Mouse (Mus musculus) liver, embryonic 11.5 days (tissue): ENCODE measurements around the gene Ifna11. TPM values are rescaled to one million over a fixed set of nuclear protein-coding genes. Genes with fewer than 3 reads are reported as not detected.
"Not testable (repeated sequence)": the region's sequence is repeated elsewhere in the genome, so short reads cannot be mapped to it uniquely, and the experiment has no call there.

Experiments used
- ATAC-seq: fragments of 200-750 bp; cut with Nextera tagmentation; replicated peaks from 2 replicates; pipeline ENCODE4 v1.8.0; 2017; ENCODE audit warnings: moderate number of reproducible peaks, mild to moderate bottlenecking, moderate TSS enrichment, moderate library complexity; ENCODE audit not compliant: low FRiP score
- DNase-seq: peaks from one replicate; pipeline ENCODE4 v3.0.0-alpha.2; 2017; ENCODE audit warnings: low spot score
- H3K27ac ChIP-seq: fragments of 300-500 bp; sonication (generic); 2 replicates; pipeline ENCODE4 v1.5.1; 2014; ENCODE audit warnings: mild to moderate bottlenecking, low read depth, low read length, control low read depth
- H3K27me3 ChIP-seq: fragments of 300-500 bp; sonication (generic); replicated peaks from 2 replicates; pipeline ENCODE4 v1.6.1; 2014; ENCODE audit warnings: low read length, mixed read lengths; ENCODE audit not compliant: control insufficient read depth, insufficient read depth
- H3K36me3 ChIP-seq: fragments of 300-500 bp; sonication (generic); 2 replicates; pipeline ENCODE4 v1.6.1; 2014; ENCODE audit warnings: mild to moderate bottlenecking, low read length, moderate library complexity, mixed read lengths; ENCODE audit not compliant: control insufficient read depth, insufficient read depth
- H3K4me1 ChIP-seq: fragments of 300-500 bp; sonication (generic); replicated peaks from 2 replicates; pipeline ENCODE4 v1.6.1; 2014; ENCODE audit warnings: low read length, mixed read lengths; ENCODE audit not compliant: control insufficient read depth, insufficient read depth
- H3K4me2 ChIP-seq: fragments of 300-500 bp; sonication (generic); 2 replicates; pipeline ENCODE4 v1.6.1; 2014; ENCODE audit warnings: mild to moderate bottlenecking, control low read depth, moderate library complexity
- H3K4me3 ChIP-seq: fragments of 300-500 bp; sonication (generic); 2 replicates; pipeline ENCODE4 v1.5.1; 2014; ENCODE audit warnings: low read depth, low read length, control low read depth
- H3K9ac ChIP-seq: fragments of 300-500 bp; sonication (generic); 2 replicates; pipeline ENCODE4 v1.6.1; 2014; ENCODE audit warnings: low read depth, low read length, control low read depth
- H3K9me3 ChIP-seq: fragments of 300-500 bp; sonication (generic); 2 replicates; pipeline ENCODE4 v1.6.1; 2016; ENCODE audit warnings: low read length, inconsistent platforms, mixed read lengths; ENCODE audit not compliant: control insufficient read depth
- WGBS: fragments of 180-500 bp; shearing (Covaris S2); extraction: QIAGEN DNeasy Blood & Tissue Kit; methylation state at CpG from one replicate; pipeline ENCODE4 v1.1.7; 2014; 5-methylcytosine and 5-hydroxymethylcytosine counted together
- polyA plus RNA-seq: library from polyadenylated mRNA; unstranded; fragments of >200 nt; fragmentation: Nextera tagmentation; extraction: Ambion mirVana; gene quantifications from 2 replicates; pipeline ENCODE4 v1.2.1, GENCODE M21; 2014

Ifna11 gene
- polyA plus RNA-seq, 1 experiment from 2014 or later, result not detected

GRCm38 (mm10) chr4:88791250-88791649, 28.5 kb upstream of the Ifna11 start, which contains the start of gene Gm13278:
Gene Gm13278 (plus strand): TSS chr4:88791550.
- H3K27ac ChIP-seq, H3K4me2 ChIP-seq, H3K27me3 ChIP-seq, H3K9ac ChIP-seq, H3K36me3 ChIP-seq, H3K4me3 ChIP-seq, DNase-seq, H3K9me3 ChIP-seq, ATAC-seq, H3K4me1 ChIP-seq: not testable (repeated sequence)
- no CpG with 5 or more reads among the region's 28 CpGs for WGBS

- not testable (repeated sequence) for H3K9me3 ChIP-seq, H3K4me2 ChIP-seq, H3K9ac ChIP-seq, H3K36me3 ChIP-seq, H3K4me1 ChIP-seq, ATAC-seq, H3K27me3 ChIP-seq, DNase-seq, H3K27ac ChIP-seq, H3K4me3 ChIP-seq
- 0% methylated on average over 6 of the region's 52 CpGs for WGBS
Measured at GRCm38 (mm10) chr4:88793936-88794675, 25.7 kb upstream of the Ifna11 start, which contains the start of gene Gm13275. Gene Gm13275 (plus strand): TSS chr4:88794487.

- H3K27ac ChIP-seq, ATAC-seq, H3K36me3 ChIP-seq, DNase-seq, H3K4me3 ChIP-seq, H3K9me3 ChIP-seq, H3K27me3 ChIP-seq, H3K4me1 ChIP-seq, H3K4me2 ChIP-seq, H3K9ac ChIP-seq: not testable (repeated sequence)
- no CpG with 5 or more reads among the region's 28 CpGs for WGBS
Measured at GRCm38 (mm10) chr4:88797097-88797496, 22.7 kb upstream of the Ifna11 start, which contains the start of gene Gm13279. Gene Gm13279 (plus strand): TSS chr4:88797397.

GRCm38 (mm10) chr4:88799365-88799764, 20.4 kb upstream of the Ifna11 start, which contains the start of gene Gm13285:
Gene Gm13285 (plus strand): TSS chr4:88799665.
- WGBS, result 6% methylated on average over 2 of the region's 7 CpGs
- not testable (repeated sequence) for H3K4me1 ChIP-seq, H3K27me3 ChIP-seq, H3K9ac ChIP-seq, H3K4me2 ChIP-seq, H3K36me3 ChIP-seq, H3K27ac ChIP-seq, H3K9me3 ChIP-seq, H3K4me3 ChIP-seq, DNase-seq, ATAC-seq

- not testable (repeated sequence) for H3K4me2 ChIP-seq, H3K9ac ChIP-seq, H3K27ac ChIP-seq, H3K4me3 ChIP-seq, H3K9me3 ChIP-seq, DNase-seq, H3K36me3 ChIP-seq, H3K4me1 ChIP-seq, H3K27me3 ChIP-seq, ATAC-seq
- WGBS, result no CpG with 5 or more reads among the region's 29 CpGs
Measured at GRCm38 (mm10) chr4:88802954-88803353, 16.8 kb upstream of the Ifna11 start, which contains the start of gene Gm13287. Gene Gm13287 (plus strand): TSS chr4:88803254.

GRCm38 (mm10) chr4:88805231-88805630, 14.5 kb upstream of the Ifna11 start, which contains the start of gene Gm13288:
Gene Gm13288 (plus strand): TSS chr4:88805531.
- not testable (repeated sequence) for H3K4me2 ChIP-seq, H3K4me3 ChIP-seq, DNase-seq, H3K27me3 ChIP-seq, H3K9me3 ChIP-seq, H3K4me1 ChIP-seq, H3K36me3 ChIP-seq, H3K9ac ChIP-seq, ATAC-seq, H3K27ac ChIP-seq
- WGBS, result no CpG with 5 or more reads among the region's 8 CpGs

GRCm38 (mm10) chr4:88805761-88806160, 14.0 kb upstream of the Ifna11 start:
- not testable (repeated sequence) for ATAC-seq, H3K27ac ChIP-seq, H3K9me3 ChIP-seq, DNase-seq, H3K4me3 ChIP-seq, H3K4me2 ChIP-seq, H3K4me1 ChIP-seq, H3K27me3 ChIP-seq, H3K9ac ChIP-seq, H3K36me3 ChIP-seq
- WGBS, result 3% methylated on average over 5 of the region's 34 CpGs

GRCm38 (mm10) chr4:88815928-88816327, 3.8 kb upstream of the Ifna11 start, which contains the start of gene Ifna7:
Gene Ifna7 (plus strand): TSS chr4:88816228.
- 48% methylated on average over 3 of the region's 3 CpGs for WGBS
- Histone ChIP-seq H3K4me2 (no peak within 1 kb of the TSS), H3K4me1 (no peaks in the 10 kb centered on the region), H3K9me3 (no peaks in the 10 kb centered on the region), H3K27ac (no peak within 1 kb of the TSS), H3K36me3 (no peaks in the 10 kb centered on the region), H3K27me3 (no peaks in the 10 kb centered on the region), H3K9ac (no peak within 1 kb of the TSS), H3K4me3 (no peak within 1 kb of the TSS)
- DNase-seq (no peak), ATAC-seq (no peak)

GRCm38 (mm10) chr4:88822995-88823394, 3.2 kb downstream of the Ifna11 start:
- no peaks in the 10 kb centered on the region for H3K9me3 ChIP-seq
- ATAC-seq, result no peak
- no peak overlapping the region for H3K4me3 ChIP-seq
- H3K4me1 ChIP-seq, result no peaks in the 10 kb centered on the region
- H3K9ac ChIP-seq, result no peak overlapping the region
- no peaks in the 10 kb centered on the region for H3K36me3 ChIP-seq
- H3K27me3 ChIP-seq, result no peaks in the 10 kb centered on the region
- no peak overlapping the region for H3K27ac ChIP-seq
- 24% methylated on average over 4 of the region's 4 CpGs for WGBS
- no peak for DNase-seq
- no peak overlapping the region for H3K4me2 ChIP-seq
